Mouse (Mus musculus): ENCODE measurements at regions not wholly inside any gene's neighbourhood (a gene's known extent, or its start where the extent isn't known, plus 50 kb on each side); places are given as distances from the start of the nearest gene placed in this dataset.

DNA sequence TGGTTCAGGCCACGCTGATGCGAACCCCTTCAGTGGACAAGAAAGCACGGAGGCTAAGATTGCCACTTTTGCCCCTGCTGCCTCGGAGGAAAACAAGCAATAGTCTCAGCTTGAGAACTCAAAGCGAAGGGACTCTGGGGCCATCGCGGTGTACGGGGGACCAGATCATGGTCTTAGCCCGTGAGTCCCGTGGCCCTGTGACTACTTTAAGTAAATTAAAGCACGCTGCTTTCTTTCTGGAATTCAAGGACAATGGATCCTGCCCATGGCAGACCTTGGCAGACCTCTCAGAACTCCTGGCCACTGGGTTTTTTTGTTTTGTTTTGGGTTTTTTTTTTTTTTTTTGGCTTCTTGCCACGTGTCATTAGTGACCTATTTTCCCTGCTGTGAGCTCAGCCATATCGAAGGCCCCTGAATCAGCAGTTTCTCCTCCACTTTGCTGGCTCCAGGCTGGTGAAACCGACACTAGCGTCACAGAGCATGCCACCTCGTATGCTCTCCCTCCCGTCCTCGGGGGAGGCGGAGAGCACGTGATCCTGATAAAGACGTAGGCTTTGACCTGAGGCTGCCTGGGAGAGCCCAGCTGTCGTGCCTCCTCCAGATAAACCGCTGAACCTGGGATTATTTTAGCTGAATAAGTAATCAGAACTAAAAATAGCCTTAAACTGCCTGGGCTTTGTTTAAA lies 174.6 kb downstream of the Cand1 start:
- Histone ChIP-seq H3K27ac (peak overlapping the region; percentile 32), H3K4me1 (peaks cover 13% of the 10 kb centered on the region), H3K36me3 (no peaks in the 10 kb centered on the region), H3K4me3 (replicated peaks) (no peak overlapping the region), H3K9me3 (replicated peaks) (no peaks in the 10 kb centered on the region), H3K9ac (no peak overlapping the region), H3K27me3 (0 out of 2 replicates have a peak, but pooled peaks cover 5% of the 10 kb centered on the region), H3K4me2 (peak overlapping the region; percentile 37)
- WGBS, result 32% methylated on average over 23 of the region's 23 CpGs
- ATAC-seq (replicated peaks; ENCODE audit: low FRiP score), result peak; percentile 93

DNA sequence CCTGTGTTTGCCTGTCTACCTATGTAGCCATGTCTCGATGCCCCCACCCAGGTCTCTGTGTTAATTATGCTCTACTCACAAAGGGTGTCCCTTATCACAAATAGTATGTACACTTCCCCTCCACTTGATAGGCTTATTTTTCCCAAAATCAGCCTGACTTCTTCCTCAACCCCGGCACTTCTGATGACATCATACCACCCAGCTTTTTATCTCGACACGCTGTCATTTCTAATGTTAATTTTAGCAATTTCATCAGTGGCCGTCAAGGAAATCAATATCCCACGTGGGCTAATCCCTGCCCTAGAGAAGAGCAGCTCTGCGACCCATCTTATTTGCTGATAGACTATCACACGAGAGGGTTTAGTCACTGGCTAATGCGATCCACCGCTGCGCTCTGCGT lies 175.6 kb downstream of the Cand1 start:
- no peak for ATAC-seq (replicated peaks; ENCODE audit: low FRiP score)
- H3K27me3 ChIP-seq, result 0 out of 2 replicates have a peak, but pooled peaks cover 5% of the 10 kb centered on the region
- H3K36me3 ChIP-seq, result no peaks in the 10 kb centered on the region
- 91% methylated on average over 12 of the region's 12 CpGs for WGBS
- H3K27ac ChIP-seq, result no peak overlapping the region
- H3K9me3 ChIP-seq (replicated peaks), result no peaks in the 10 kb centered on the region
- peaks cover 12% of the 10 kb centered on the region for H3K4me1 ChIP-seq
- no peak overlapping the region for H3K4me2 ChIP-seq
- H3K4me3 ChIP-seq (replicated peaks), result no peak overlapping the region
- H3K9ac ChIP-seq, result no peak overlapping the region

DNA sequence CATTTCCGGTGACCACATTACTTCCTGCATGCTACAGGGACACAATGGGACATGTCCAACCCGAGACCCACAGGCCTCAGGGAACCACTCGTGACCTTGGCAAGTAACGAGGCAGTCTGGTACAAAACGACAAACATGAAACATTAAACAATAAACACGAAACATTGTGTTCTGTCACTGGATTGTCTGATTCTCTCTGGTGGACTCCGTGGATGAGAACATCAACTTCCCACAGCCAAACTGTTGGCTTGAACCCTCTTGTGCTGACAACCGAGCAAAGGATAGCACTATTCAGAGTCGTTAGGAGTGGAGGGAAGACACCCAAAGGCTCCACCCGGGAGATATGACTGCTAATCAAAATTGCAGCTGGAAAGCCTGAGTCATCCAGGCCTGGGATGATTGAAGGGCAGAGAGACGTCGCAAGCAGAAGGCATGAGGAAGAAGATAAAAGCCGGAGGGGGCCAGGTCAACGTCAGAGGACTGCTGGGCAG lies 176.6 kb downstream of the Cand1 start:
- no peaks in the 10 kb centered on the region for H3K36me3 ChIP-seq
- no peaks in the 10 kb centered on the region for H3K9me3 ChIP-seq (replicated peaks)
- no peak overlapping the region for H3K27ac ChIP-seq
- 80% methylated on average over 14 of the region's 14 CpGs for WGBS
- no peak overlapping the region for H3K9ac ChIP-seq
- no peak for ATAC-seq (replicated peaks; ENCODE audit: low FRiP score)
- no peak overlapping the region for H3K4me3 ChIP-seq (replicated peaks)
- H3K4me2 ChIP-seq, result no peak overlapping the region
- peaks cover 12% of the 10 kb centered on the region for H3K4me1 ChIP-seq
- H3K27me3 ChIP-seq, result 0 out of 2 replicates have a peak, but pooled peaks cover 9% of the 10 kb centered on the region

DNA sequence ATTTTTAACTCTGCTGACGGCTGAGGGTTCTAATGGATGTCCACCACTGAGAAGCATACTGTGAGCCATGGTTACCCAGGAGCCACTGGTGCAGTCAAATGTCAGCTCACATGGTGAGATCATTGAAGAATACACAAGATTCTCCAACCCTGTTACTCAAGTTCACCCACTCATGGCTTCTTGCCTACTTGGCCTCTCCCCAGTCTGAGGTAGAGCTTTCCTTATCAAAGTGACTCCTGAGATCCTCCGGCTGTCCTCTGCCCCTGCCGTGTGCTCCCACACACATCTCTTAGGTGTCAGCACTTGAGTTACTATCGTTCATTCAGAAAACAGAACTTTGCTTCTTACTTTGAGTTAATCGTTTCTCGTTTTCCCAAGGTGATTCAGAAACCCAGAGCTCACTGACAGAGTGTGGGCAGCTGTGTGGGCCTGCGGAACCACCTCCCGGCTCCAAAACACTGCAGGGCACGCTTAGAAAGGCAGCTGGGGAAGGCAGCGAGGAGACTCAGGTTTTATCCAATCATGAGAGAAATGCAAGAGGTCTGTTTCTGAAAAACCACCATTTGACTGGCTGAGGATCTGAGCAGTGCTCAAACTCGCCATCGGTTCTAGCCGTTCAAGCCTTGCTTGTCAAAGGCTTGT lies 177.8 kb downstream of the Cand1 start:
- Histone ChIP-seq H3K9ac (no peak overlapping the region), H3K36me3 (no peaks in the 10 kb centered on the region), H3K4me2 (no peak overlapping the region), H3K4me3 (replicated peaks) (no peak overlapping the region), H3K9me3 (replicated peaks) (no peaks in the 10 kb centered on the region), H3K27ac (no peak overlapping the region), H3K27me3 (0 out of 2 replicates have a peak, but pooled peaks cover 9% of the 10 kb centered on the region), H3K4me1 (peaks cover 16% of the 10 kb centered on the region)
- ATAC-seq (replicated peaks; ENCODE audit: low FRiP score), result no peak
- 61% methylated on average over 13 of the region's 13 CpGs for WGBS

DNA sequence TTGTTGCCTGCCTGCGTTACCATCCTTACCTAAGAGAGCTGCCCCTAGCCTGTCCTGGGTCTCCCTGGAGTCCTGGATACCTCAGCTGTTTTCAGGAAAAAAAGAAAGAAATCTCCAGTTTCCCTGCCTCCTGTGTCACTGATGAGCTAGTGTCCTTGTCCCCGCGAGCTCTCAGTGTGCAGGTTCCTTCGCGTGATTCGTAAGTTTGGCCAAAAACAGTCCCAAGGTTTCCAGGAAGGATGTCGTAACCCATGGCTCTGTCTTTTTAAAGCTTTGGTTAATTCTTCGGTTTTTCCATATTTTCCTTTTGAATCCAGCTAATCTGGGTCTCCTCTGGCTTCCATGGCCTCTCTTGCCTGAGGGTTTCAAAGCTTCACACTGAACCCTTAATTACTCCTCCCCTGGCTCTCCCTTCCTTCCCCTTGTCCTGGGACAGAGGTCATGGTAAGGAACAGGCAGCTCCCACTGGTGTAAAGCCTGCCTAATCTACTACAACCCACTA lies 178.5 kb downstream of the Cand1 start:
- no peak overlapping the region for H3K4me3 ChIP-seq (replicated peaks)
- H3K27ac ChIP-seq, result no peak overlapping the region
- ATAC-seq (replicated peaks; ENCODE audit: low FRiP score), result no peak
- no peaks in the 10 kb centered on the region for H3K36me3 ChIP-seq
- no peaks in the 10 kb centered on the region for H3K9me3 ChIP-seq (replicated peaks)
- WGBS, result 84% methylated on average over 8 of the region's 8 CpGs
- H3K4me2 ChIP-seq, result no peak overlapping the region
- H3K27me3 ChIP-seq, result 0 out of 2 replicates have a peak, but pooled peaks cover 9% of the 10 kb centered on the region
- H3K9ac ChIP-seq, result no peak overlapping the region
- H3K4me1 ChIP-seq, result peaks cover 21% of the 10 kb centered on the region

DNA sequence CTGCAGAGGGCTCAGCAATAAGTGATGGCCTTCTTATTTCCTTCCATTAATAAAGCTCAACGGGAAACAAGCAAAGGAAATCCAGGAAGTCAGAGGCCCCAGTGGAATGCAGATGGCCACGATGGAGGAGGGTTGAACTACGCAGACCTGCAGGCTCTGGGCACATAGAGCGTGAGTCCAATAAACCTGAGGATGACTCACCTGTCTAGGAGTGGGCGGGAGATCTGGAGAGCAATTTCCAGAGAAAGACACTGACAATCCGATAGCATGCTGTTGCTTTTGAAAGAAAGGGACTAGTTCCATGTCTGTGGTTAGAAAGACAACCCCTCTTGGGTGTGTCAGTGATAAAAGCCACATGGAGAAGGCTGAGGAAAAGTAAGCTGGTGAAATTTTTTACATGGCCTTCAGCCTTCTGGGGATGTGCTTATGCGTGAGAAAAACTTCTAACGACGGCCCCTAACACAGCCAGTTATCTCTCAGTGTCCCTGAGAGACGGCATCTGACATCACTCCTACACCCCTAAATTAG lies 181.3 kb downstream of the Cand1 start:
- Histone ChIP-seq H3K27me3 (0 out of 2 replicates have a peak, but pooled peaks cover 9% of the 10 kb centered on the region), H3K27ac (no peak overlapping the region), H3K4me2 (no peak overlapping the region), H3K9me3 (replicated peaks) (no peaks in the 10 kb centered on the region), H3K4me1 (peaks cover 22% of the 10 kb centered on the region), H3K9ac (no peak overlapping the region), H3K36me3 (no peaks in the 10 kb centered on the region), H3K4me3 (replicated peaks) (no peak overlapping the region)
- WGBS, result 72% methylated on average over 10 of the region's 10 CpGs
- no peak for ATAC-seq (replicated peaks; ENCODE audit: low FRiP score)

DNA sequence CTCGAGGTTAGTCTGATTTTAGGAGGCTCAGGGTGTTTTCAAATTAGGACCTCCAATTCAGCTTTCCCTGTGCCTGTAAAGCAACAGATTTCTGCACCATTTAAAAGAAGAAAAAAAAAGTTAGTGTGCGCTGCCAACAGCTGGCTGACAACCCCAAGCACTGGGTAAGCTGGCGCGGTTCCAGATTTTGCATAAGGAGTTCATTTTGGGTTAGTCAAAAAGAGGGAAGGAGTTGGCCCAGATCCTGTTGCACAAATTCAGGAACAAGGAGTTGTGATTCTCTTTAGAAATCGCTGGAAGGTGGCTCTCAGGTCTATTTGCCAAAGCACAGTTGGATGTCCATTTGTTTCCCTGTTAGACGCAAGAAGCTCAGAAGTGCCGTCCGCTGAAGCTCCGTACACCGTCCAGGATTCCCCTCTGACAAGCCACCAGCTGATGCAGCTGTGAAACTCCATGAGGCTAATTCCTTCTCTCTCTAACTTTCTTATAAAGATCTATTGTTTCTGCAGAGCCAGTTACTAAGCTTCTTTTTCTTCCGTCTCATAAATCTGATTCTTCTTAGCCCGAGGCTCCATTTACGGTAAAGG lies 184.6 kb downstream of the Cand1 start:
- Histone ChIP-seq H3K9me3 (replicated peaks) (no peaks in the 10 kb centered on the region), H3K27me3 (0 out of 2 replicates have a peak, but pooled peaks cover 4% of the 10 kb centered on the region), H3K4me2 (no peak overlapping the region), H3K27ac (peak overlapping the region; percentile 58; the same call in 1 of the 2 replicates), H3K36me3 (no peaks in the 10 kb centered on the region), H3K4me3 (replicated peaks) (no peak overlapping the region), H3K4me1 (peaks cover 36% of the 10 kb centered on the region), H3K9ac (no peak overlapping the region)
- WGBS, result 60% methylated on average over 13 of the region's 13 CpGs
- ATAC-seq (replicated peaks; ENCODE audit: low FRiP score), result no peak

DNA sequence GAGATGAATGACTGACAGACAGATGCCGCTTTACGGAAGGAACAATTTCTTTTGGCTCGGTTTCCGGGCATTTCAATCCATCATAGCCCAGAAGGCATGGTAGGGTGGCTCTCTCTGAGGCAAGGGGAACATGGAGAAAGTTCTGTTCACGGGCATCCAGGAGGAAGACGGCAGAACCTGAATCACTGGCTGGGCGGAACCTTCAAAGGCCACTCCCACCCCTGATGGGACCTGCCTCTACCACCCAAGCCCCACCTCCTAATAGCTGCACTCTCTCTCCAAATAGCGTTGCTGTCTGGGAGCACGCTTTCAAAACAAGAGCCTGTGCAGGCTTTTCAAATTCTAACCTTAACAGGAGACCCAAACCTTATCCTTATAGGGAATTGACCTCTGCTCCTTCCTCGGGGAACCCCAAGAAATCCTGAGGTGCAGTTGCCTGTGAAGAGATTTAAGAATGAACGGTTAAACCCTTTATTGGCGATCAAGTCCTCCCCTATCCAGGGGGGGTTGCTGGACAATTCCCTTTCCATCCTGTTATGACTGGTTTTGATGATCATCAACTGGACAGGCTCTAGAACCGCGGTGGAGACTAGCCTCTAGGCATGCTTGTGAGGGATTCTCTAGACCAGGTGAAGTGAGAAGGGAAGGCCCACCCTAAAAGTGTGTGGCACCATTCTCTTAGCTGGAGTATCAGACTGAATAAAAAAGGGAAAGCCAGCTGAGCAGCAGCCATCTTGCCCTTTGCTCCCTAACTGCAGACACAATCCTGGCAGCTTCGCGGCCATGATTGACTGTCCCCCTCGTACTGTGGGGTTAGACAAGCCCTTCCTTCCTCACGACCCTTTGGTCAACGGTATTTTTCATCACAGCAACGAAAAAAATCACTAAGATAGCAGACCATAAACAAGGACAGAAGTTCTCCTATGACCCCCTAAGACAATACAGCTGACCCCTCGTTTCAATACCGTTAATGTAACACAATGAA lies 184.5 kb upstream of the Dyrk2 start:
- 74% methylated on average over 22 of the region's 22 CpGs for WGBS
- peaks cover 36% of the 10 kb centered on the region for H3K4me1 ChIP-seq
- no peak overlapping the region for H3K9ac ChIP-seq
- no peak overlapping the region for H3K4me3 ChIP-seq (replicated peaks)
- H3K36me3 ChIP-seq, result no peaks in the 10 kb centered on the region
- H3K4me2 ChIP-seq, result no peak overlapping the region
- no peak for ATAC-seq (replicated peaks; ENCODE audit: low FRiP score)
- no peaks in the 10 kb centered on the region for H3K9me3 ChIP-seq (replicated peaks)
- 0 out of 2 replicates have a peak, but pooled peaks cover 4% of the 10 kb centered on the region for H3K27me3 ChIP-seq
- peak overlapping the region; percentile 58; the same call in 1 of the 2 replicates for H3K27ac ChIP-seq

DNA sequence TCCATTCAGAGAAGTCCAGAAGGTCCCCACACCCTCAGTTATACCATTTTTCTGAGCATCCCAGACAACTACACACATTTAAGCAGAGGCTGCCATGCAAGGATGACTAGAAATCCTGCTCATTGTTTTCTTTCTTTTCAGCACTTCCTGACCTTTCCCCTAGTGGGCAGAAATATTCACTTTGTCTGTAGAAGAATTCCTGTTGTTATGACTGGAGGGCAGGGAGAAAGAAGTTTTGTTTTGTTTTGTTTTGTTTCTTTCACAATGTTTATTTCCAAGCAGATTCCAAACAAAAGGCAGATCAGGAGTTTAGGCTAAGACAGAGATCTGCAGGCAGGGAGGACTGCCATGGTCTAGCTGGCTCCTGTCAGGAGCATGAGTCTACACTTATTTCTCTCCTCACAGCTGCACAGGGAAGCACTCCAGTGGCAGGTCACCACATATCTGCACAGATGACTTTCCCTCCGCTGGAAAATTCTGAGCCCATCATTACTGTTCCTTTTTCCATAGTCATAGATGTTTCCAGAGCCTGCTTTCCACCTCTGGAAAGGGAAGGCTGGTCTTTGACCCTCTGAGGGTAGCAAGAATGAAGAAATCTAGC lies 182.5 kb upstream of the Dyrk2 start:
- H3K4me2 ChIP-seq, result no peak overlapping the region
- no peak for ATAC-seq (replicated peaks; ENCODE audit: low FRiP score)
- H3K27ac ChIP-seq, result peak overlapping the region; percentile 32; the same call in 1 of the 2 replicates
- no peaks in the 10 kb centered on the region for H3K27me3 ChIP-seq
- 71% methylated on average over 1 of the region's 1 CpGs for WGBS
- H3K9me3 ChIP-seq (replicated peaks), result no peaks in the 10 kb centered on the region
- H3K9ac ChIP-seq, result no peak overlapping the region
- H3K4me3 ChIP-seq (replicated peaks), result no peak overlapping the region
- H3K4me1 ChIP-seq, result peaks cover 36% of the 10 kb centered on the region
- H3K36me3 ChIP-seq, result no peaks in the 10 kb centered on the region

DNA sequence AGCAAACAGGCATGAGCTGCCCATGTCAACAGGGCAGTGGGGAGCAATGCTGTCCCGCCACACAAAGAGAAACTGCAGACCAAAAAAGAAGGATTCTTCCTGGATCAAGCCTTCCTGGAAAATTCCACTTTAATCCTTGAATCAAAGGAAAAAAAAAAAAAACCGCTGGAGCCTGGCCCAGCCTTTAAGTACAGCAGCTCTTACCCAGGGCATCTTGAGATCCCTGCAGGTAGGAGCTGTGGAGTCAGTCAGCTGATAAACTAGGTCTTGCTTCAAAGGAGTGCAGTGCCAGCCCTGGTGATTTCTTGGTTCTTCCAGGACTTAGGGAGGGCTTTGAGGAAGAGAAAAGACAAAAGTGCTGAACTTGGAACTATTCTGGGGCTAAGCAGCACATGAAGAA lies 181.6 kb upstream of the Dyrk2 start:
- H3K27ac ChIP-seq, result peak overlapping the region; percentile 32; the same call in 1 of the 2 replicates
- no peak overlapping the region for H3K9ac ChIP-seq
- peaks cover 29% of the 10 kb centered on the region for H3K4me1 ChIP-seq
- WGBS, result 59% methylated on average over 2 of the region's 2 CpGs
- H3K4me3 ChIP-seq (replicated peaks), result no peak overlapping the region
- H3K9me3 ChIP-seq (replicated peaks), result no peaks in the 10 kb centered on the region
- H3K36me3 ChIP-seq, result no peaks in the 10 kb centered on the region
- no peak overlapping the region for H3K4me2 ChIP-seq
- no peaks in the 10 kb centered on the region for H3K27me3 ChIP-seq
- ATAC-seq (replicated peaks; ENCODE audit: low FRiP score), result peak; percentile 73; the same call in 1 of the 2 replicates

All from kidney, embryonic 15.5 days (tissue).